Mouse (Mus musculus) liver, embryonic 14.5 days (tissue): Measurements from ENCODE around the gene Tmed2.

ENCODE experiments used
- CTCF ChIP-seq: IDR thresholded peaks from 2 replicates; pipeline ENCODE4 v1.5.1; 2016; ENCODE audit warnings: antibody characterized with exemption, low read depth, control low read depth
- EP300 ChIP-seq: IDR thresholded peaks from 2 replicates; pipeline ENCODE4 v1.6.1; 2016; ENCODE audit warnings: antibody characterized with exemption, low read depth

DNA sequence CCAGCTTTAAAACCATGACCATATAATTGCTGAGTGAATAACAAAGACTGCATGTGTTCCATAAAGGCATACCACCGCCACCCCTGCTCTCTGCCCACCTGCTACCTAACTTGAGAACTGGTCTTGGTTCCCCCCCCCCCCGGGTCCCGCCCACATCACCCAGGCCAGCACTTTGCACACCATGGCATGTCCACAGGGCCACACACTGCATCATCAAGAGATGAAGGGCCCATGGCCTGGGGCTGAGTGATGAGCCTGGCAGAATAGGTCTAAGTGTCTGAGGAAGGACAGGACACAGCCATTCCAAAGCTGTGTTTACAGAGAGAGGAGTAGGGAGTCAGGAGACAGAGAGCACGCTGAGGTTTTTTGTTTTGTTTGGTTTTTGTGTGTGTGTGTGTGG, 12.1 kb upstream of the Tmed2 start:
- TF ChIP-seq CTCF (no peak), EP300 (no peak)
